Mouse (Mus musculus): ENCODE measurements at regions not wholly inside any gene's neighbourhood (a gene's known extent, or its start where the extent isn't known, plus 50 kb on each side); places are given as distances from the start of the nearest gene placed in this dataset.
"Not testable (repeated sequence)": the region's sequence is repeated elsewhere in the genome, so short reads cannot be mapped to it uniquely, and the experiment has no call there.

- Histone ChIP-seq H3K4me2 (replicated peaks) (no peak overlapping the region), H3K9ac (no peak overlapping the region), H3K36me3 (no peaks in the 10 kb centered on the region), H3K27ac (replicated peaks) (peak overlapping the region; percentile 25; the same call in 1 of the 2 replicates), H3K9me3 (replicated peaks) (no peaks in the 10 kb centered on the region), H3K27me3 (no peaks in the 10 kb centered on the region), H3K4me1 (0 out of 2 replicates have a peak, but pooled peaks cover 4% of the 10 kb centered on the region), H3K4me3 (replicated peaks) (no peak overlapping the region)
- WGBS: 29% methylated on average over 3 of the region's 3 CpGs
- no peak for ATAC-seq (ENCODE audit: insufficient number of reproducible peaks, low FRiP score, low TSS enrichment, low read depth)
Measured at GRCm38 (mm10) chr4:75466880-75467327, 188.8 kb upstream of the Dmac1 start.

- no peaks in the 10 kb centered on the region for H3K27me3 ChIP-seq
- H3K4me1 ChIP-seq: 0 out of 2 replicates have a peak, but pooled peaks cover 4% of the 10 kb centered on the region
- no peaks in the 10 kb centered on the region for H3K9me3 ChIP-seq (replicated peaks)
- no peak for ATAC-seq (ENCODE audit: insufficient number of reproducible peaks, low FRiP score, low TSS enrichment, low read depth)
- no peak overlapping the region for H3K4me3 ChIP-seq (replicated peaks)
- no peaks in the 10 kb centered on the region for H3K36me3 ChIP-seq
- no peak overlapping the region for H3K4me2 ChIP-seq (replicated peaks)
- no peak overlapping the region for H3K27ac ChIP-seq (replicated peaks)
- 95% methylated on average over 5 of the region's 5 CpGs for WGBS
- H3K9ac ChIP-seq: no peak overlapping the region
Measured at GRCm38 (mm10) chr4:75463579-75463978, 185.5 kb upstream of the Dmac1 start.

GRCm38 (mm10) chr4:75449478-75449877, 171.4 kb upstream of the Dmac1 start:
- no peak overlapping the region for H3K9ac ChIP-seq
- H3K4me2 ChIP-seq (replicated peaks): no peak overlapping the region
- H3K36me3 ChIP-seq: no peaks in the 10 kb centered on the region
- H3K4me1 ChIP-seq: no peaks in the 10 kb centered on the region
- no peak overlapping the region for H3K27ac ChIP-seq (replicated peaks)
- H3K27me3 ChIP-seq: no peaks in the 10 kb centered on the region
- H3K4me3 ChIP-seq (replicated peaks): no peak overlapping the region
- no peaks in the 10 kb centered on the region for H3K9me3 ChIP-seq (replicated peaks)
- ATAC-seq (ENCODE audit: insufficient number of reproducible peaks, low FRiP score, low TSS enrichment, low read depth): no peak
- 76% methylated on average over 4 of the region's 4 CpGs for WGBS

- Histone ChIP-seq H3K9me3 (replicated peaks) (no peaks in the 10 kb centered on the region), H3K27ac (replicated peaks) (no peak overlapping the region), H3K36me3 (no peaks in the 10 kb centered on the region), H3K4me1 (no peaks in the 10 kb centered on the region), H3K9ac (no peak overlapping the region), H3K4me2 (replicated peaks) (no peak overlapping the region), H3K4me3 (replicated peaks) (no peak overlapping the region), H3K27me3 (no peaks in the 10 kb centered on the region)
- ATAC-seq (ENCODE audit: insufficient number of reproducible peaks, low FRiP score, low TSS enrichment, low read depth): no peak
Measured at GRCm38 (mm10) chr4:75423296-75423695, 145.2 kb upstream of the Dmac1 start.

- H3K4me1 ChIP-seq; H3K4me2 ChIP-seq (replicated peaks); H3K9ac ChIP-seq; H3K36me3 ChIP-seq; H3K27me3 ChIP-seq; H3K9me3 ChIP-seq (replicated peaks); H3K4me3 ChIP-seq (replicated peaks); ATAC-seq (ENCODE audit: insufficient number of reproducible peaks, low FRiP score, low TSS enrichment, low read depth); H3K27ac ChIP-seq (replicated peaks): not testable (repeated sequence)
- WGBS: 68% methylated on average over 3 of the region's 3 CpGs
Measured at GRCm38 (mm10) chr4:75400754-75401153, 122.6 kb upstream of the Dmac1 start.

GRCm38 (mm10) chr4:75394992-75395391, 116.9 kb upstream of the Dmac1 start:
- no peak overlapping the region for H3K4me2 ChIP-seq (replicated peaks)
- H3K27ac ChIP-seq (replicated peaks): no peak overlapping the region
- H3K27me3 ChIP-seq: no peaks in the 10 kb centered on the region
- H3K4me3 ChIP-seq (replicated peaks): no peak overlapping the region
- no peaks in the 10 kb centered on the region for H3K9me3 ChIP-seq (replicated peaks)
- no peak for ATAC-seq (ENCODE audit: insufficient number of reproducible peaks, low FRiP score, low TSS enrichment, low read depth)
- no peaks in the 10 kb centered on the region for H3K4me1 ChIP-seq
- H3K36me3 ChIP-seq: no peaks in the 10 kb centered on the region
- no peak overlapping the region for H3K9ac ChIP-seq

- Histone ChIP-seq H3K4me2 (replicated peaks) (no peak overlapping the region), H3K9me3 (replicated peaks) (no peaks in the 10 kb centered on the region), H3K36me3 (no peaks in the 10 kb centered on the region), H3K4me3 (replicated peaks) (no peak overlapping the region), H3K27me3 (no peaks in the 10 kb centered on the region), H3K27ac (replicated peaks) (no peak overlapping the region), H3K9ac (no peak overlapping the region), H3K4me1 (no peaks in the 10 kb centered on the region)
- no peak for ATAC-seq (ENCODE audit: insufficient number of reproducible peaks, low FRiP score, low TSS enrichment, low read depth)
- WGBS: 69% methylated on average over 2 of the region's 2 CpGs
Measured at GRCm38 (mm10) chr4:75394264-75394663, 116.2 kb upstream of the Dmac1 start.

GRCm38 (mm10) chr4:75386271-75386938, 108.3 kb upstream of the Dmac1 start:
- no peaks in the 10 kb centered on the region for H3K9me3 ChIP-seq (replicated peaks)
- H3K27me3 ChIP-seq: no peaks in the 10 kb centered on the region
- no peak overlapping the region for H3K9ac ChIP-seq
- no peak overlapping the region for H3K4me3 ChIP-seq (replicated peaks)
- 29% methylated on average over 3 of the region's 3 CpGs for WGBS
- no peak overlapping the region for H3K27ac ChIP-seq (replicated peaks)
- no peaks in the 10 kb centered on the region for H3K36me3 ChIP-seq
- ATAC-seq (ENCODE audit: insufficient number of reproducible peaks, low FRiP score, low TSS enrichment, low read depth): no peak
- H3K4me2 ChIP-seq (replicated peaks): no peak overlapping the region
- peaks cover 6% of the 10 kb centered on the region; the same call in 1 of the 2 replicates for H3K4me1 ChIP-seq

GRCm38 (mm10) chr4:75359496-75359895, 81.4 kb upstream of the Dmac1 start:
- Histone ChIP-seq H3K4me2 (replicated peaks) (no peak overlapping the region), H3K4me3 (replicated peaks) (no peak overlapping the region), H3K36me3 (no peaks in the 10 kb centered on the region), H3K27ac (replicated peaks) (no peak overlapping the region), H3K9ac (no peak overlapping the region), H3K4me1 (no peaks in the 10 kb centered on the region), H3K27me3 (no peaks in the 10 kb centered on the region), H3K9me3 (replicated peaks) (no peaks in the 10 kb centered on the region)
- 85% methylated on average over 2 of the region's 2 CpGs for WGBS
- ATAC-seq (ENCODE audit: insufficient number of reproducible peaks, low FRiP score, low TSS enrichment, low read depth): no peak

GRCm38 (mm10) chr4:75355621-75356020, 77.5 kb upstream of the Dmac1 start:
- WGBS: 92% methylated on average over 6 of the region's 9 CpGs
- Histone ChIP-seq H3K4me3 (replicated peaks) (no peak overlapping the region), H3K9ac (no peak overlapping the region), H3K27me3 (no peaks in the 10 kb centered on the region), H3K4me1 (no peaks in the 10 kb centered on the region), H3K36me3 (no peaks in the 10 kb centered on the region), H3K9me3 (replicated peaks) (no peaks in the 10 kb centered on the region), H3K27ac (replicated peaks) (no peak overlapping the region), H3K4me2 (replicated peaks) (no peak overlapping the region)
- no peak for ATAC-seq (ENCODE audit: insufficient number of reproducible peaks, low FRiP score, low TSS enrichment, low read depth)

GRCm38 (mm10) chr4:75334496-75334895, 56.4 kb upstream of the Dmac1 start:
- WGBS: 84% methylated on average over 2 of the region's 2 CpGs
- no peak overlapping the region for H3K4me3 ChIP-seq (replicated peaks)
- peaks cover 5% of the 10 kb centered on the region; the same call in 1 of the 2 replicates for H3K4me1 ChIP-seq
- ATAC-seq (ENCODE audit: insufficient number of reproducible peaks, low FRiP score, low TSS enrichment, low read depth): no peak
- H3K36me3 ChIP-seq: no peaks in the 10 kb centered on the region
- H3K27me3 ChIP-seq: no peaks in the 10 kb centered on the region
- H3K27ac ChIP-seq (replicated peaks): no peak overlapping the region
- H3K9me3 ChIP-seq (replicated peaks): no peaks in the 10 kb centered on the region
- H3K4me2 ChIP-seq (replicated peaks): no peak overlapping the region
- H3K9ac ChIP-seq: no peak overlapping the region

GRCm38 (mm10) chr4:75332791-75333190, 54.7 kb upstream of the Dmac1 start:
- Histone ChIP-seq H3K27ac (replicated peaks) (no peak overlapping the region), H3K9ac (no peak overlapping the region), H3K27me3 (no peaks in the 10 kb centered on the region), H3K4me3 (replicated peaks) (no peak overlapping the region), H3K9me3 (replicated peaks) (no peaks in the 10 kb centered on the region), H3K36me3 (no peaks in the 10 kb centered on the region), H3K4me1 (peaks cover 7% of the 10 kb centered on the region; the same call in 1 of the 2 replicates), H3K4me2 (replicated peaks) (no peak overlapping the region)
- ATAC-seq (ENCODE audit: insufficient number of reproducible peaks, low FRiP score, low TSS enrichment, low read depth): no peak
- WGBS: 55% methylated on average over 5 of the region's 5 CpGs

Data from embryonic facial prominence, embryonic 15.5 days (tissue).